Mouse (Mus musculus): Measurements from ENCODE around the gene Stk25. TPM values are rescaled to one million over a fixed set of nuclear protein-coding genes. Genes with fewer than 3 reads are reported as not detected.

Gene Stk25
- polyA plus RNA-seq, 1 experiment = 305 TPM

DNA sequence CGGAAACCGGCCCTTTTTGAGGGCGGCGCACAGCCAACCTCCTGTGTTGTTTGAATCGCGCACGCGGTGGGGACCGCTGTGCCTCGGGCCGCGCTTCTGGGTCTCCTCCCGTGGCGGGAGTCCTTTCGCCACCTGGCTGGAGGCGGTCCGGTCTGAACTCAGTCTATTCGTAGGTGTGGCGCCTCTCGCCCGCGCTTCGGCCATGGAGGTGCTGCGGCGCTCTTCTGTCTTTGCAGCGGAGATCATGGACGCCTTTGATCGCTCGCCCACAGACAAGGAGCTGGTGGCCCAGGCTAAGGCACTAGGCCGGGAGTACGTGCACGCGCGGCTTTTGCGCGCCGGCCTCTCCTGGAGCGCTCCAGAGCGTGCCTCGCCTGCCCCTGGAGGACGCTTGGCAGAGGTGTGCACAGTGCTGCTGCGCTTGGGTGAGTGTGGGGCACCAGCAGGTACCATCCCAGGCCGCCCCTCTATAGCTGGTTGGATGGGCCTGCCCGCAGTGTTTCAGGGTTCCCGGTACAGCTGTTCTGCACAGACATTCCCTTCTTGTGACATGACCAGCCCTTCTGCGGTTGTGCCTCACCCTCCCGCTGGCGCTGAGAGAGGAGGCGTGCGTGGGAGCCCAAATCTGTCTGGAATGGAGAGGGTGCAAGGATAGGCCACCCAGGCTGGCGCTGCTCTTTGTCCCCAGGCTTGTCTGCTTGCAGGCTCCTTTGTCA, 27.9 kb upstream of the Stk25 start:
- WGBS = 4% methylated on average over 51 of the region's 51 CpGs
- peak; percentile 48 to 54 for DNase-seq
- 0 out of 2 replicates have a peak, but pooled peaks have one; percentile 8 for TF ChIP-seq CTCF (IDR thresholded peaks at IDR 0.05; ENCODE audit: borderline replicate concordance, insufficient read depth, low read depth, low read length)
- no peak for TF ChIP-seq POLR2A (IDR thresholded peaks at IDR 0.05; ENCODE audit: borderline replicate concordance, insufficient read depth, low read length)
- Histone ChIP-seq H3K4me1 (ENCODE audit: control insufficient read depth, insufficient read depth, low read length) (no peaks in the 10 kb centered on the region), H3K4me3 (replicated peaks; ENCODE audit: insufficient read depth, low read depth, low read length) (peak overlapping the region; percentile 53), H3K27me3 (ENCODE audit: control insufficient read depth, insufficient read depth, low read length) (no peaks in the 10 kb centered on the region), H3K27ac (ENCODE audit: insufficient read depth, low read length) (no peak overlapping the region)

DNA sequence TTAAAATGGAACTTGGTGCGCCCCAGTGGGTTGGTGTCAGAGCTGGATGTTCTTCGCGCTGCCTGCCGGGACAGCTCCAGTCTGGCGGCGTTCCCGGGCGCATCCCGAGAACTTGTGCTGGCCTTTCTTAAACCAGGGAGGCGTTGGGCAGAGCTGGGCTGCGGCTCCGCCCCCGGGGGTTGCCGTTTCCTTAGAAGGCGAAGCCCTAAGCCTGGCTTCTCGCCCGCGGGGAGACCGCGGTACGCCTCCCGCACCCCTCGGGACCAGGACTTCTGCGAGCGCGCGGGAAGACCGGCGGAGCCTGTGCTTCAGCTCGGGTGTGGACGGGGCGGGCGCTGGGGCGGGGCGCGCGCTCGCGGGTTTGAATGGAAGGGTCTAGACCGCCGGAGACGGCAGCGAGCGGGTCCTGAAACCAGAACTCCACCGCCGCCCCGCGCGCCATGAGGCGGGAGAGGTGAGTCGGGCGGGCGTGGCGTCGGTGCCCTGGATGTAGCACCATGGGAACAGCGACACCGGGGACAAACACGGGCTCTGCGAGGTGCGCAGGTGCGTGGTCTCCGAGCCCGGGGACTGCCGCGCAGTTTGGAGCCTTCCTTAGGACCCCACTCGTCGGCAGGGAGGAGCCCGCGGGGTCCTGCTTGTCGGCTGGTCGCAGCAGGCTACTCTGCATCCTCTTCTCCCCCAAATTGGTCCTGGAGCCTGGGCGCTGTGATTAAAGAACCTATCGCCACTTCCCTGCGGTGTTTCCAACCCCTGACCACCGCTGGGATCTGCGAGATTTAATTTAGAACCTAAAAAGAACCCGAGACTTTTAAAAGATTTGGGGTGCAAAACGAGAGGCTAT, 27.2 kb upstream of the Stk25 start, which contains the start of gene Bok:
Gene Bok, plus strand, starts transcription at position 260 of the 844 bp plus-strand sequence.
- peak; percentile 48 to 58 for DNase-seq
- TF ChIP-seq POLR2A (IDR thresholded peaks at IDR 0.05; ENCODE audit: borderline replicate concordance, insufficient read depth, low read length) (no peak), CTCF (IDR thresholded peaks at IDR 0.05; ENCODE audit: borderline replicate concordance, insufficient read depth, low read depth, low read length) (no peak)

DNA sequence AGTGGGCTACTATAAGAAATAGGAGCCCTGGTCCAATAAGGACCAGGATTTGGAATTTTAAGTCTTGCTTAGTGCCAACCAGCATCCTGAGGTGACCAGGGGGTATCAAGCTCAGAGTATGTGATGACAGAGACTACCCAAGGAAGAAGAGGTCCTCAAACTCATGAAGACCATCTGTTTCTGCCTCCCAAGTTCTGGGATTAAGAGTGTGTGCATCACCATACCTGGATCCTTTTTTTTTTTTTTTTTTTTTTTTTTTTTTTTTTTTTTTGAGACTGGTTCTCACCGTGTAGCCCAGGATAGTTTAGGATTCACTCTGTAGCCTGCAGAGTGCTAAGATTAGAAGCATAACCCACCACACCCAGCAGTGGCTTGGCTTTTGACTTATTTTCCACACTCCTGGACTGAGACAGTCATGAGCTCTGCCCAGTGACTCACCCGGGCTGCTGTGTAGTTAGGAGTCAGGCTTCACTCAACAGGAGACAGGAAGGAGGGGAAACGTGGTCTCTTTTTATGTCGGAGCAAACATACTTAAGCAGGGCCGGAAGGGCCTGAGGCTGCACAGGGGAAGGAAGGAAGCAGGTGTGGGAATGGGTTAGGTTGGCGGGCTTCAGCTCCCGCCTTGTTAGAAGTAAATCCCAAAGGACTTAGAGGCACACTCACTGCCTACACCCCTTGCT, 21.6 kb upstream of the Stk25 start:
- DNase-seq = no peak
- no peak for TF ChIP-seq POLR2A (IDR thresholded peaks at IDR 0.05; ENCODE audit: borderline replicate concordance, insufficient read depth, low read length)
- TF ChIP-seq CTCF (IDR thresholded peaks at IDR 0.05; ENCODE audit: borderline replicate concordance, insufficient read depth, low read depth, low read length) = no peak
- no peak overlapping the region for H3K4me3 ChIP-seq (replicated peaks; ENCODE audit: insufficient read depth, low read depth, low read length)
- no peaks in the 10 kb centered on the region for H3K27me3 ChIP-seq (ENCODE audit: control insufficient read depth, insufficient read depth, low read length)
- WGBS = 81% methylated on average over 7 of the region's 7 CpGs
- H3K4me1 ChIP-seq (ENCODE audit: control insufficient read depth, insufficient read depth, low read length) = no peaks in the 10 kb centered on the region
- no peak overlapping the region for H3K27ac ChIP-seq (ENCODE audit: insufficient read depth, low read length)

More for the DNA sequence above, 27.2 kb upstream of the Stk25 start, which contains the start of gene Bok:
- no peaks in the 10 kb centered on the region for H3K4me1 ChIP-seq (ENCODE audit: control insufficient read depth, insufficient read depth, low read length)
- H3K27me3 ChIP-seq (ENCODE audit: control insufficient read depth, insufficient read depth, low read length) = no peaks in the 10 kb centered on the region
- WGBS = 1% methylated on average over 78 of the region's 78 CpGs
- H3K4me3 ChIP-seq (replicated peaks; ENCODE audit: insufficient read depth, low read depth, low read length) = peak within 1 kb of the TSS; percentile 53
- H3K27ac ChIP-seq (ENCODE audit: insufficient read depth, low read length) = no peak within 1 kb of the TSS

DNA sequence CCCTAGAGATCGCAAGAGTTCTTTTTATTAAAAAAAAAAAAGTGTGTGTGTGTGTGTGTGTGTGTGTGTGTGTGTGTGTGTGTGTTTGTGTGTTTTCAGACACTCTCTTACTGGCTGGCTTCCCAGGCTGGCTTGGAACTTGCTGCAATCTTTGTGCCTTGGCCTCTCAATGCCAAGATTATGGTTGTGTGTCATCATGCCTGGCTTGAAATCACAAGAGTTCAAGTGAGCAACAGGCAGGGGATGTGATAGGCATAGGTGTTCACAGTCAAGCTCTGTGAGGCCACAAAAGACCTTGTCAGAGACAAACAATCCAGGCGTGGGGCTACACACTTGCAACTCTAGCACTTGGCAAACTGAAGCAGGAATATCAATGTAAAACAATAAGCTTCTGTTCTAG, 19.9 kb upstream of the Stk25 start:
- Histone ChIP-seq H3K4me1 (ENCODE audit: control insufficient read depth, insufficient read depth, low read length) (no peaks in the 10 kb centered on the region), H3K27ac (ENCODE audit: insufficient read depth, low read length) (no peak overlapping the region), H3K4me3 (replicated peaks; ENCODE audit: insufficient read depth, low read depth, low read length) (no peak overlapping the region), H3K27me3 (ENCODE audit: control insufficient read depth, insufficient read depth, low read length) (no peaks in the 10 kb centered on the region)
- DNase-seq = no peak
- no peak for TF ChIP-seq CTCF (IDR thresholded peaks at IDR 0.05; ENCODE audit: borderline replicate concordance, insufficient read depth, low read depth, low read length)
- 54% methylated on average over 2 of the region's 2 CpGs for WGBS

DNA sequence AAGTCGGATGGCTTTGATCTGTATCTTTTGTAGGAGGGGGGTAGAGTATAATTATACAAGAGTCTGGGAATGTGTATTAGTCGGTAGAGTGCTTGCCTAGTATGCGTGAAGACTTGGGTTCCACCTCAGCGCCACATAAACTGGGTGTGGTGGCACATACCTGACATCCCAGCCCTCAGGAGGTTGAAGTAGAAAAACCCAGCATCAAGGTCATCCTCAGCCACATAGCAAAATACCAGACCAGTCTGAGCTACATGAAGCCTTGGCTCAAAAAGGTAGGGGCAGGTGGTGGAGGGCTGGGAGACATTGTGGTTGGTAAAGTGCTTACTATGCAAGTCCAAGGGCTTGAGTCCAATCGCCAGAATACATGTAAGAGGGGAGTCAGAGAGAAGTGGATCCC, 14.2 kb upstream of the Stk25 start:
- 88% methylated on average over 5 of the region's 5 CpGs for WGBS
- no peak overlapping the region for H3K4me3 ChIP-seq (replicated peaks; ENCODE audit: insufficient read depth, low read depth, low read length)
- TF ChIP-seq CTCF (IDR thresholded peaks at IDR 0.05; ENCODE audit: borderline replicate concordance, insufficient read depth, low read depth, low read length) (no peak), POLR2A (IDR thresholded peaks at IDR 0.05; ENCODE audit: borderline replicate concordance, insufficient read depth, low read length) (no peak)
- no peak for DNase-seq
- no peaks in the 10 kb centered on the region for H3K4me1 ChIP-seq (ENCODE audit: control insufficient read depth, insufficient read depth, low read length)
- H3K27ac ChIP-seq (ENCODE audit: insufficient read depth, low read length) = no peak overlapping the region
- H3K27me3 ChIP-seq (ENCODE audit: control insufficient read depth, insufficient read depth, low read length) = no peaks in the 10 kb centered on the region

DNA sequence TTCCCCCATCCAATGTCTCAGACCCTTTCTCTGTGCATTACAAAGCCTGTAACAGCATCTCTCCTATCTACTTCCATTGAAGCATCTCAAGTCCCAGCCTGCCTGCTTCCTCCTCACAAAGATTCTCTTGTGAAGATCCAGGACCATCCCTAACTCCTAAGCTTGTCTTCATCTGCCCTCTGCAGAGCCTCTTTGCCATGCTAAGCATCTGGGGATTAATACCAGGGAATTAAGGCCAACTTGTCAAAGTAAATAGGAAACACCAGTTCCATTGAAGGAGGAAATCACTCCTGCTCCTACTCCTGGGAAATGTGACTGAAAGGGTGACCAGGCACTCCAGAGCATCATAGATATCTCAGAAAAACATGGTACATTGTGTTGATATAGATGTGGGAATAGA, 11.5 kb upstream of the Stk25 start:
- Histone ChIP-seq H3K27ac (ENCODE audit: insufficient read depth, low read length) (no peak overlapping the region), H3K27me3 (ENCODE audit: control insufficient read depth, insufficient read depth, low read length) (no peaks in the 10 kb centered on the region), H3K4me3 (replicated peaks; ENCODE audit: insufficient read depth, low read depth, low read length) (no peak overlapping the region), H3K4me1 (ENCODE audit: control insufficient read depth, insufficient read depth, low read length) (no peaks in the 10 kb centered on the region)
- TF ChIP-seq POLR2A (IDR thresholded peaks at IDR 0.05; ENCODE audit: borderline replicate concordance, insufficient read depth, low read length) (no peak), CTCF (IDR thresholded peaks at IDR 0.05; ENCODE audit: borderline replicate concordance, insufficient read depth, low read depth, low read length) (no peak)
- no peak for DNase-seq

DNA sequence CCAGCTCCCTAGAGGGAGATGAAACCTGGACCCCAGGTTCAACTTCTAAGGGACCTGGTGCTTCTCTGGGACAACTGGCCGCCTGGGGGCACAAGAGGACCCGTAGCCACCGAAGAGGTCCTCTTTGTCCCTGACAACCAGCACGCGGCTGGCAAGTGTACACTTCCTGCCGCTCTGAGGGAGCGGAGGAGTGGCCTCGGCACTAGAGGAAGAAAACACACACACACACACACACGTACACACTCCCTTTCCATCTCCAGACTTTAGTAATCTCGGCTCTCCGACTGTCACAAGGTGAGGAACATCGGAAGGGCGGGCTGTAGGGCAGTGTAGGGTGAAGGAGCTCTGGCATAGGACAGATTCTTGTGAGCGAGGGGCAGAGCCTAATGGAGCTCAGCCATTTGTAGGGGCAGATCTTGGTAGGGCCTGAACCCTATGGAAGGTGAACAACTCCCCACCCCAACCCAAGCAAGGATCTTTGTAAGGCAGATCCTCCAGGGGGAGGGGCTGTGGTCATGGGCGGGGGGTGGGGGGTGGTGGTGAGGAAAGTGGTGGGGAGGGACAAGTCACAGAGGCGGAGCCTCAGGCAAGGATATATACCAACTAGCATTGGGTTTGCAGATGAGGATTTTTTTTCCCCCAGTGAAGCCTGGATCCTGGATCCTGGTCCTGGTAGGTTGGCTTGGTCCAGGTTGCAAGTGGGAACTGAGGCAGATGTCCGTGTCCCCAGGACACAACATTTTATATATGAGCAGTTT, 10.5 kb upstream of the Stk25 start:
- no peaks in the 10 kb centered on the region for H3K4me1 ChIP-seq (ENCODE audit: control insufficient read depth, insufficient read depth, low read length)
- H3K4me3 ChIP-seq (replicated peaks; ENCODE audit: insufficient read depth, low read depth, low read length) = peak overlapping the region; percentile 68
- H3K27ac ChIP-seq (ENCODE audit: insufficient read depth, low read length) = no peak overlapping the region
- peak; percentile 63 to 66 for DNase-seq
- WGBS = 9% methylated on average over 17 of the region's 17 CpGs
- H3K27me3 ChIP-seq (ENCODE audit: control insufficient read depth, insufficient read depth, low read length) = no peaks in the 10 kb centered on the region
- no peak for TF ChIP-seq POLR2A (IDR thresholded peaks at IDR 0.05; ENCODE audit: borderline replicate concordance, insufficient read depth, low read length)
- TF ChIP-seq CTCF (IDR thresholded peaks at IDR 0.05; ENCODE audit: borderline replicate concordance, insufficient read depth, low read depth, low read length) = peak; percentile 56

Measured in cerebellum, adult 2 months (tissue).